Mouse (Mus musculus) heart, embryonic 12.5 days (tissue): ENCODE measurements at regions not wholly inside any gene's neighbourhood (a gene's known extent, or its start where the extent isn't known, plus 50 kb on each side); places are given as distances from the start of the nearest gene placed in this dataset.
A peak's percentile ranks its signal among the peaks of the same experiment; 100 is the strongest.

Experiments used
- ATAC-seq: fragments of 200-750 bp; cut with Nextera tagmentation; 2 replicates; pipeline ENCODE4 v1.8.0; 2017; ENCODE audit warnings: moderate TSS enrichment, moderate library complexity; ENCODE audit not compliant: insufficient number of reproducible peaks, low FRiP score
- H3K27ac ChIP-seq: fragments of 300-500 bp; sonication (generic); 2 replicates; pipeline ENCODE4 v1.5.1; 2016; ENCODE audit warnings: mild to moderate bottlenecking, moderate library complexity; ENCODE audit not compliant: poor library complexity, severe bottlenecking
- H3K27me3 ChIP-seq: fragments of 300-500 bp; sonication (generic); replicated peaks from 2 replicates; pipeline ENCODE4 v1.6.1; 2016; ENCODE audit warnings: mild to moderate bottlenecking, moderate library complexity
- H3K36me3 ChIP-seq: fragments of 300-500 bp; sonication (generic); 2 replicates; pipeline ENCODE4 v1.6.1; 2016; ENCODE audit warnings: mild to moderate bottlenecking, moderate library complexity
- H3K4me1 ChIP-seq: fragments of 300-500 bp; sonication (generic); replicated peaks from 2 replicates; pipeline ENCODE4 v1.6.1; 2016; ENCODE audit warnings: mild to moderate bottlenecking
- H3K4me2 ChIP-seq: fragments of 300-500 bp; sonication (generic); 2 replicates; pipeline ENCODE4 v1.6.1; 2016; ENCODE audit warnings: mild to moderate bottlenecking, moderate library complexity
- H3K4me3 ChIP-seq: fragments of 300-500 bp; sonication (generic); 2 replicates; pipeline ENCODE4 v1.5.1; 2016; ENCODE audit warnings: mild to moderate bottlenecking
- H3K9ac ChIP-seq: fragments of 300-500 bp; sonication (generic); 2 replicates; pipeline ENCODE4 v1.6.1; 2016; ENCODE audit warnings: mild to moderate bottlenecking, moderate library complexity
- H3K9me3 ChIP-seq: fragments of 300-500 bp; sonication (generic); replicated peaks from 2 replicates; pipeline ENCODE4 v1.6.1; 2016; ENCODE audit warnings: mild to moderate bottlenecking, moderate library complexity
- WGBS: fragments of 180-500 bp; shearing (Covaris S2); methylation state at CpG from one replicate; pipeline ENCODE4 v1.1.7; 2016; 5-methylcytosine and 5-hydroxymethylcytosine counted together

DNA sequence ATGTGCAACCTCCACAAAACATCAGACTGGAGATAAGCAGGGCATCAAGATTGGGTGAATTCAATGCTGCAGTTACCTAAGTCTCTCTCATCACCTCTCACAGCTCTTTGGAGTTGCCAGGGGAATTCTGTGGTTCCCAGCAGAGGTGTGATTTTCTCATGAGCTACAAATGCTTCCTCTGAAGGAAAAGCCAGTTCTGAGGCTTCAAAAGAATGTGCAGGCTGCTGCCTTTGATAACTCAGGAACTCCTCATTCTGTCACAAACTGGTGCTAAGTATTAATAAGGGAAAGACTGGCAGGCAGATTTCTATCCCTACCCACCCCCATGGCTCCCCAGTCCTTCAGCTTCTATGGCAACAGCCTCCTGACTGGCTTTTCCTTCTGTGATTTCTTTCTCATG is 243.8 kb upstream of the Gria1 start:
- Histone ChIP-seq H3K9ac (no peak overlapping the region), H3K27ac (no peak overlapping the region), H3K4me3 (no peak overlapping the region), H3K9me3 (no peaks in the 10 kb centered on the region), H3K36me3 (no peaks in the 10 kb centered on the region), H3K4me2 (no peak overlapping the region), H3K27me3 (no peaks in the 10 kb centered on the region), H3K4me1 (no peaks in the 10 kb centered on the region)
- ATAC-seq, result no peak

DNA sequence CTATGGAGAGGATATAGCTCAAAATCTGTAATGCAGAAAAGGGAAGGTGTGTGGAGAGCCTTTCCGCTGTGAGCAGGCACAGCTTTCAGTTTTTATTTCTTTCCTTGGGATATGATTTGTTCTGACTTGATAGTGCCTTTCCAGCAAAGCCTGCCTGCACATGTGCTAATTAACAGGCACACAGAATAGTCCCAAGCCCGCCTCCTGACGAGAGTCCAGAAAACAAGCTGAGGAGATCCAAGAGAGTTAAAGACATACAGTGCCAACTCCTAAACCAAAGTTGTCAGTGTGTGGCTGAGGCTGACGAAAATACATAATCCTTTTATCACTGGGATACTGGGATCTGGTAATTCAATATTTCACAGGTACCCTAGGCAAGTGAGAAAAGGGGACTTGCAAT is 224.8 kb upstream of the Gria1 start:
- no peak for ATAC-seq
- Histone ChIP-seq H3K27ac (no peak overlapping the region), H3K9ac (no peak overlapping the region), H3K4me1 (no peaks in the 10 kb centered on the region), H3K4me3 (no peak overlapping the region), H3K27me3 (no peaks in the 10 kb centered on the region), H3K4me2 (no peak overlapping the region), H3K9me3 (no peaks in the 10 kb centered on the region), H3K36me3 (no peaks in the 10 kb centered on the region)
- 71% methylated on average over 4 of the region's 4 CpGs for WGBS

DNA sequence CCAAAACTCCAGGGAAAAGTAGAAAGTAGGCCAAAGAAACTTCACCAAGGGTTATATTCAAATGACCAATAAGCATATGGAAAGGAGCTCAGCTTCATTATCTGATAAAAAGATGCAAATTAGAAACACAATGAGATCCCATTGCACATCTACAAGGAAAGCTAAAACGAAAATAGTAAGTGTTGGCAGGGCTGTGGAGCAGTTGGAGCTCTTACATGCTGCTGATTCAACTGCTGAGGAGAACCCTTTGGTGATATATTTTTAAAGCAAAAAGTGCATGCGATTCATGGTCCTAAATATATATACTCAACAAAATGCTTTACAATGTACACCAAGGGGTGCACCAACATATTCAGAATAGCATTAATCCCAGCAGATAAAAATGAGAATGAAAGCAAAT is 218.5 kb upstream of the Gria1 start:
- H3K9me3 ChIP-seq, result no peaks in the 10 kb centered on the region
- no peaks in the 10 kb centered on the region for H3K36me3 ChIP-seq
- no peak overlapping the region for H3K9ac ChIP-seq
- WGBS, result 74% methylated on average over 2 of the region's 2 CpGs
- no peak overlapping the region for H3K27ac ChIP-seq
- no peak for ATAC-seq
- H3K4me1 ChIP-seq, result no peaks in the 10 kb centered on the region
- H3K4me3 ChIP-seq, result no peak overlapping the region
- H3K4me2 ChIP-seq, result no peak overlapping the region
- H3K27me3 ChIP-seq, result no peaks in the 10 kb centered on the region

DNA sequence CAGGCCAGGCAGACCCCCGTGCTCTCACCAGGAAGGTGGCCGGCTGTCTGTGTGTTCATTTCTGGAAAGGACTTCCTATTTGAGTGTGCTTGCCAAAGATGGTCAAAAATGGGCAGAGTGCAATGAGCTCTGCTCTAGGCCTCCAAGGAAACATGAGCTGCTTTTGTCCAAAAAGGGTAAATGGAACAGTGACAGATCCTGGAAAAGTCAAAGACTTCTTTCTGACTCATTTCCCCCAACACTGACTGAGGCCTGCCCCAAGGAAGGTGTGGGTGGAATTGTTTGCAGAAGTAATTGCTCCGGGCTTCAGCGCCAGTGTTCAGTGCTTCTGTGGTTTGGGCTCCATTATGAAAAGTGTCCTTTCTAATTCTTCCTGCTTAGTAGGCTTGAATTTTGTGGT is 203.9 kb upstream of the Gria1 start:
- Histone ChIP-seq H3K9me3 (0 out of 2 replicates have a peak, but pooled peaks cover 3% of the 10 kb centered on the region), H3K4me1 (no peaks in the 10 kb centered on the region), H3K27me3 (no peaks in the 10 kb centered on the region), H3K4me2 (no peak overlapping the region), H3K27ac (no peak overlapping the region), H3K9ac (no peak overlapping the region), H3K36me3 (no peaks in the 10 kb centered on the region), H3K4me3 (no peak overlapping the region)
- no peak for ATAC-seq
- WGBS, result 82% methylated on average over 4 of the region's 4 CpGs

DNA sequence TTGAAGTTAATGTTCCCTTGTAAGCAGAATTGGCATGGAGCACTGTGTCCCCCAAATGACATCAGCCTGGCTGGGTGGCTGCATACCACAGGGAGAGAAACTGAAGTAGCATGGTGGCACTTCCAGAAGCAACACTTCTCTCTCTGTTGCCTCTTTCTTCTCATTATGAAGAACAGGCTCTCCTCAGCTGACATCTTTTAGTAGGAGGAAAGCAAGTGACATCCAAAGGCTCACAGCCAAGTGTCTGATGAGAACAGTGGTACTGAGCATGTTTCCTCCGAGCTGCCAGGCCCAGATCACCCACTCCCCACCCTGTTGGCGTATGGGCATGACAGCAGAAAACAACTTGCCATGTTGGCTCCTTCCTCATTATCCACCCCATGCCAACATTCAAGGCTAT is 201.0 kb upstream of the Gria1 start:
- Histone ChIP-seq H3K4me2 (no peak overlapping the region), H3K9ac (no peak overlapping the region), H3K9me3 (0 out of 2 replicates have a peak, but pooled peaks cover 6% of the 10 kb centered on the region), H3K36me3 (no peaks in the 10 kb centered on the region), H3K4me1 (no peaks in the 10 kb centered on the region), H3K27me3 (no peaks in the 10 kb centered on the region), H3K27ac (no peak overlapping the region), H3K4me3 (no peak overlapping the region)
- WGBS, result 84% methylated on average over 2 of the region's 2 CpGs
- ATAC-seq, result no peak

DNA sequence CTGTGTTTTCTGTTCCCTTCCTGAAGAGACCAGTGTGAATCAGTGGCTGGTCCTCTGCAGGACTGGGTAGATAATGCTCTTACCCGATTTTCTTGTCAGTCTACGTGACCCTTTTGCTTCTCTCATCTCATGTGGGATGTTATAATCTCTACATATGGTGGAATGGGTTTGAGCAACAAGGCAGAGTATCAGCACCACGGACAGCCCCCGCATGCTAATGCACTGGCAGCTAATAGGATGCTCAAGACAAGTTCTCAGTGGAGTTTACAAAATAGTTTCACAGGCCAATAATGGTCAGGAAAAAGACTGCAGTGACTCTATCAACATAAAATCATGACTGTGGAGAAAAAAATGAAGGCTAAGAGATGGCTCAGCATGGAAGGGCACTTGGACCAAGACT is 199.1 kb upstream of the Gria1 start:
- no peak overlapping the region for H3K4me3 ChIP-seq
- H3K4me2 ChIP-seq, result no peak overlapping the region
- H3K4me1 ChIP-seq, result no peaks in the 10 kb centered on the region
- no peak for ATAC-seq
- no peaks in the 10 kb centered on the region for H3K36me3 ChIP-seq
- H3K27ac ChIP-seq, result no peak overlapping the region
- 34% methylated on average over 4 of the region's 4 CpGs for WGBS
- 0 out of 2 replicates have a peak, but pooled peaks cover 6% of the 10 kb centered on the region for H3K9me3 ChIP-seq
- H3K27me3 ChIP-seq, result no peaks in the 10 kb centered on the region
- no peak overlapping the region for H3K9ac ChIP-seq

DNA sequence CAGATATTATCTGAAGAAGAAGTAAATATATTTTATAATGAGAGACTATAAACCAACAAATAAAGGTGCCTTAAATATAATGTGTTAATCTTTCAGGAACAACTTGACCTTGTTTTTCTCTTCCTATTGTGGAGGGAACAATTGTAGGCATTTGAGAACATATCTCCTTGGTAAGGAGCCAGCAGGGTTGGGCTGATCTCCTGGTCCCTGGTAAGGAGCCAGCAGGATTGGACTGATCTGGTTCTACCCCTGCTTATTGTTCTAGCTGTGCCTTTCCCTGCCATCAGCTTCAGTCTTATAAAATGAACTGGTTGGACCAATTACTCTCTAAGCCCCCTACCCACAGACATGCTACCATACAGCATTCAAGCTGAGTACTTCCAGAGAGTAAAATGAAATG is 187.7 kb upstream of the Gria1 start:
- H3K4me2 ChIP-seq, result no peak overlapping the region
- no peaks in the 10 kb centered on the region for H3K9me3 ChIP-seq
- no peaks in the 10 kb centered on the region for H3K27me3 ChIP-seq
- H3K4me3 ChIP-seq, result no peak overlapping the region
- no peak for ATAC-seq
- H3K9ac ChIP-seq, result no peak overlapping the region
- H3K27ac ChIP-seq, result no peak overlapping the region
- no peaks in the 10 kb centered on the region for H3K4me1 ChIP-seq
- H3K36me3 ChIP-seq, result no peaks in the 10 kb centered on the region

DNA sequence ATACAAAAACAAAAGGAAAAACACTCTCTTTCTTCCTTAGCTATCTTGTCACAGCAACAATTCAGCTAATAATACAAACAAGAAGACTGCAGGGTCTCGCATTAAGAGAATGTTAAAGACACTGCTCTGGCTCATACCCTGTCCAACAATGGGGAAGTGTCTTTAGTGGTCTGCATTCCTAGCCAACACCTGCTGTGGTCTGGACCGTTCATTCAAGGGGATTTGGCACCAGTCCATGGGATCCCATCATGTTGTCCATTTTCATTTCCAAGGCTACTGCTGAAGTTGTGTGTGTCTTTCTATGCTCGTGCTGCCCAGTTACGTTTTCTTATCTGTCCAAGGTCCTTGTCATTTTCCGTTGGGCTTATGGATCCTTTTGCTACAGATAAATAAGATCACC is 183.7 kb upstream of the Gria1 start:
- no peaks in the 10 kb centered on the region for H3K9me3 ChIP-seq
- no peak overlapping the region for H3K4me3 ChIP-seq
- no peaks in the 10 kb centered on the region for H3K36me3 ChIP-seq
- WGBS, result 68% methylated on average over 5 of the region's 5 CpGs
- no peak overlapping the region for H3K27ac ChIP-seq
- H3K27me3 ChIP-seq, result no peaks in the 10 kb centered on the region
- no peak overlapping the region for H3K9ac ChIP-seq
- ATAC-seq, result no peak
- no peaks in the 10 kb centered on the region for H3K4me1 ChIP-seq
- no peak overlapping the region for H3K4me2 ChIP-seq

DNA sequence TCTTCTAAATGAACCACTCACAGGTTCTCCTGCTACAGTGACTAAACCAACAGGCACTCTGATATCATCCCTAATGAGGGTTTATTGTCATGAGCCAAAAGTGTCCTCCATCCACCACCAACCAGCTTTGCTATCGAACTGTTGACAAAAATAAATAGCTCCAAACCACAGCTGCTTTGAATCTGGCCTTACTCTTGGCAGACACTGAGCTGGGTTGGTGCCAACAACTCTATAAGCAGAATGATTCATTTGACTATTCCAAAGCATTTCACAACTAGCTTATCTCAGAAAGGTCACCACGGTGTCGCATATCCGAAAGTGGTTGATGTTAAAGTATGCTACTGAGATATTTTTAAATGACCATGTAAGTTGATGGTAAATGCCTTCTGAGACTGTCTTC is 148.5 kb upstream of the Gria1 start:
- Histone ChIP-seq H3K27ac (no peak overlapping the region; the same call in none of the 2 replicates), H3K36me3 (no peaks in the 10 kb centered on the region), H3K27me3 (no peaks in the 10 kb centered on the region), H3K4me2 (no peak overlapping the region), H3K9me3 (no peaks in the 10 kb centered on the region), H3K9ac (no peak overlapping the region), H3K4me3 (no peak overlapping the region), H3K4me1 (peaks cover 9% of the 10 kb centered on the region)
- WGBS, result 14% methylated on average over 4 of the region's 4 CpGs
- peak; percentile 42 for ATAC-seq

DNA sequence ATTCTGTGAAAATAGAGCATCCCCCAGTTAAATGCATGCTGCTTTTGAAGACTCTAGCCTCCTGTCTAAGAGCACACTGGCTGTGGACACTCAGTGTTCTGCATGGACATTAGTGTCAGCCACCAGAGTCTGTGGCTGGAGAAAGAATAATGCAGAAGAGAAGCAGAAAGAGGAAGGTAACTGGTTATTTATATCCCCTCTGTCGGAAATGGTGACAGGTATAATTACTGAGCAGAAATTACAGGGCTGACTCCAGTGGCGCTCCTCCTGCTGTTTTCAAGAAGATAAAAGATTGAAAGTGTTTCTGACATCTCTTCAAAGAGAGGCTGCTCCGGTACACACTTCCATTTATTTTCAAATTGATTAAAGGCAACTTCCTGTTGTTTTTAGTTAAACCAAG is 139.5 kb upstream of the Gria1 start:
- Histone ChIP-seq H3K27me3 (no peaks in the 10 kb centered on the region), H3K4me3 (no peak overlapping the region), H3K4me2 (no peak overlapping the region), H3K36me3 (no peaks in the 10 kb centered on the region), H3K27ac (no peak overlapping the region), H3K4me1 (peaks cover 6% of the 10 kb centered on the region), H3K9me3 (no peaks in the 10 kb centered on the region), H3K9ac (no peak overlapping the region)
- no peak for ATAC-seq
- WGBS, result 22% methylated on average over 3 of the region's 3 CpGs

DNA sequence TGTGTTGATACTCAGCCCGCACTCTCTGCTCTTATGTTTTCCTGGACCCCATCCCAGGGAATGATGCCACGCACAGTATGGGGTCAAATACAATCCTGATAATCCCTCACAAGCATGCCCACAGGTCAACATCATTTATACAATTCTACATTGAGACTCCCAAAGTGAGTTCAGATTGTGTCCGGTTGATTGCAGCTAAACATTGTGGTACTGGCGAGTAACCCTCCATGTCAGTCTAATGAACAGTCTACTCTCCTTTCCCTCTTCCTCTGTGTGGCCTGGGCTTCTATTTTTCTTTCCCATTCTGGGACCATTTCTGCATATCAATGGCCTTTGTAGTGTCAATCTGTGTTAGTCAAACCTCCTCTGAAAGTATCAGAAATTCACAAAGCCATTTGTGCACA is 112.6 kb upstream of the Gria1 start:
- Histone ChIP-seq H3K27ac (no peak overlapping the region), H3K4me3 (no peak overlapping the region), H3K9me3 (no peaks in the 10 kb centered on the region), H3K27me3 (no peaks in the 10 kb centered on the region), H3K4me2 (no peak overlapping the region), H3K36me3 (no peaks in the 10 kb centered on the region), H3K4me1 (no peaks in the 10 kb centered on the region), H3K9ac (no peak overlapping the region)
- WGBS, result 80% methylated on average over 4 of the region's 4 CpGs
- ATAC-seq, result no peak

DNA sequence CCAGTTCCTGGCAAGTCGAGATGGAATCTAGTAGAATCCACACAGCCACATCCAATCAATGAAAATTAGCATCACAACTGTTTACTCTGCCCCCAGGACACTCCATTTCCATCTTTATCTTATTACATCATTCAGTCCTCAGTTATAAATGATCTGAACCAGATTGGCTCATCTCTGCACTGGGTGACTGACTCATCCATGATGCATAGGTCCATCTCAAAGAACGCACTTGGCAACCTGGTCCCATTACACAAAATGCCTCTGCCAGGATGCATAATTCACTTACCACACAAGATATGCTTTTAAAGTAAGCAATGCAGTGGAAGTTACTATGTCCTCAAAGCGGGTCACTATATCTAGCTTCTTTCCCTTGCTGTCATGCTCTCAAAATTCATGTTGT is 110.0 kb upstream of the Gria1 start:
- ATAC-seq, result no peak
- Histone ChIP-seq H3K4me2 (no peak overlapping the region), H3K9ac (no peak overlapping the region), H3K9me3 (no peaks in the 10 kb centered on the region), H3K36me3 (no peaks in the 10 kb centered on the region), H3K4me1 (no peaks in the 10 kb centered on the region), H3K27me3 (no peaks in the 10 kb centered on the region), H3K4me3 (no peak overlapping the region), H3K27ac (no peak overlapping the region)
- WGBS, result 74% methylated on average over 3 of the region's 3 CpGs
